In the genomic region with DNA sequence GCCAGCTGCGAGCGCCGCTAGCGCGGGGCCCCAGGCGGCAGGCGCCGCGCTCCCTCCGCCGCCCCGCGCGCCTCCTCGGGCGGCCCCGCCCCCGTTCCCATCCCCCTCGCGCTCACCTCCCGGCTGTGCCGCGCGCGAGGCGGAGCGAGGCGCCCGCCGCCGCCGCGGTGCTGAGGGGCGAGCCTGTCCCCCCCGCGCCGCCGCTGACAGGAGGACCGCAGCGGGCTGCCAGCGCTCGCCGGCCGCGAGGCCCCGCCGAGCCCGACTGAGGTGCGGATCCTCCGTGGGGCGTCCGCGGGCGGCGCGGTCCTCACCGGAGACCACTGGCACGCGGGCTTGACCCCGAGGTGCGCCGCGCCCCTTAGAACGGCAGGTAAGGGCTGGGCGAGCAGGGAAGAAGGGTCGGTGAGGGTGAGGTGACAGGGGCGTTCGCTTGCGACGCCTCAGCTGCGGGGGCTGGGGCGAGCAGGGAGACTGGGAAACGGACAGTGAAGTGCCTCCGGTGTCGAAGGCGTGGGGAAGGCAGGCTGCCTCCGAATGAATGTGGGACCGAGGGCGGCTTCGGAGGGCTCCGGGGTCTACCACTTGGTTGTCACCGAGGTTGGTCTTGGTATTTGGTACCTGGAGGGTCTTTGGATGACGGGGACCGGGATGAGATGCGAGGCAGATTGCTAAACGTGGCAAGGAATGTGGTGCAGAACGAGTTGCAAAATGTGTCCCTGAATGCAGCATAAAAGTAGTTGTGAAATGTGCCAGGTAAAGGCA, we compare ENCODE assay signal across 8 mouse cellular contexts. TPM values are rescaled to one million over a fixed set of nuclear protein-coding genes. Genes with fewer than 3 reads are reported as not detected.
DNase-seq lines count a peak whose midpoint lies in the region; ATAC-seq and TF ChIP-seq lines count a peak whose summit lies in the region.

A gene (plus strand): TSS at position 110 of the 765 bp plus-strand sequence.

- DNase-seq in CD8-positive naive resting alpha-beta T cell, adult 2 months (ENCODE audit: low read depth in 2 of 2, low spot score in 2 of 2), result peak; percentile 30 to 36
- DNase-seq in adrenal gland, postnatal 25 days, result peak; percentile 69
- peak; percentile 14 to 48 for DNase-seq in heart, adult 9 months (ENCODE audit: low spot score in 2 of 2)
- peak; percentile 52 for DNase-seq in liver, adult 2 months (ENCODE audit: extremely low read depth, low read depth, low spot score)
- peak; percentile 70 for DNase-seq in naive thymus-derived CD4-positive, alpha-beta T cell, adult 2 months (ENCODE audit: low read depth)
- peak; percentile 51 for DNase-seq in urinary bladder, adult 2 months (ENCODE audit: low spot score)

- H3K4me2 ChIP-seq in embryonic facial prominence, embryonic 15.5 days (replicated peaks), result peak within 1 kb of the TSS; percentile 78
- peak within 1 kb of the TSS; percentile 93 for H3K4me2 ChIP-seq in kidney, embryonic 14.5 days (replicated peaks; ENCODE audit: low read depth, low read length)

- H3K4me1 ChIP-seq in embryonic facial prominence, embryonic 15.5 days, result peaks cover 3% of the 10 kb centered on the region; the same call in 1 of the 2 replicates
- H3K4me1 ChIP-seq in kidney, embryonic 14.5 days (ENCODE audit: control insufficient read depth, insufficient read depth, low read length), result peaks cover 4% of the 10 kb centered on the region; the same call in 1 of the 2 replicates
- no peaks in the 10 kb centered on the region; the same call in 1 of the 2 replicates for H3K4me1 ChIP-seq in liver, adult 2 months (ENCODE audit: control insufficient read depth, insufficient read depth, low read length)

- under 1% methylated on average over 77 of the region's 87 CpGs for WGBS in embryonic facial prominence, embryonic 15.5 days
- WGBS in kidney, embryonic 14.5 days, result under 1% methylated on average over 55 of the region's 87 CpGs
- 2% methylated on average over 86 of the region's 87 CpGs for WGBS in liver, adult 2 months

- TF ChIP-seq POLR2A in liver, adult 2 months (IDR thresholded peaks at IDR 0.05; ENCODE audit: extremely low read depth, insufficient read depth, low read length), result no peak

- H3K27me3 ChIP-seq in embryonic facial prominence, embryonic 15.5 days, result no peaks in the 10 kb centered on the region
- no peaks in the 10 kb centered on the region for H3K27me3 ChIP-seq in kidney, embryonic 14.5 days (ENCODE audit: control insufficient read depth, insufficient read depth, low read length)
- H3K27me3 ChIP-seq in liver, adult 2 months (ENCODE audit: control insufficient read depth, insufficient read depth, low read length), result no peaks in the 10 kb centered on the region

- H3K79me2 ChIP-seq in liver, adult 2 months (ENCODE audit: control insufficient read depth, insufficient read depth, low read length), result 0 out of 2 replicates have a peak, but pooled peaks cover 3% of the 10 kb centered on the region

- no peak for TF ChIP-seq CTCF in liver, adult 2 months (IDR thresholded peaks at IDR 0.05; ENCODE audit: low read depth, low read length)

- peak within 1 kb of the TSS; percentile 85 for H3K9ac ChIP-seq in embryonic facial prominence, embryonic 15.5 days
- H3K9ac ChIP-seq in kidney, embryonic 14.5 days (ENCODE audit: low read depth, low read length), result peak within 1 kb of the TSS; percentile 90
- H3K9ac ChIP-seq in liver, adult 2 months (ENCODE audit: low read depth, low read length), result peak within 1 kb of the TSS; percentile 85

- H3K4me3 ChIP-seq in embryonic facial prominence, embryonic 15.5 days (replicated peaks), result peak within 1 kb of the TSS; percentile 86
- H3K4me3 ChIP-seq in kidney, embryonic 14.5 days (ENCODE audit: low read length), result peak within 1 kb of the TSS; percentile 93
- H3K4me3 ChIP-seq in liver, adult 2 months (ENCODE audit: insufficient read depth, low read depth, low read length), result peak within 1 kb of the TSS; percentile 79

- H3K27ac ChIP-seq in embryonic facial prominence, embryonic 15.5 days (replicated peaks), result peak within 1 kb of the TSS; percentile 88
- H3K27ac ChIP-seq in kidney, embryonic 14.5 days (ENCODE audit: low read depth, low read length), result peak within 1 kb of the TSS; percentile 84
- H3K27ac ChIP-seq in liver, adult 2 months (replicated peaks; ENCODE audit: insufficient read depth, low read depth, low read length), result peak within 1 kb of the TSS; percentile 70

- no peaks in the 10 kb centered on the region for H3K9me3 ChIP-seq in embryonic facial prominence, embryonic 15.5 days (replicated peaks)
- no peaks in the 10 kb centered on the region for H3K9me3 ChIP-seq in kidney, embryonic 14.5 days (ENCODE audit: control insufficient read depth, low read length)

- no peaks in the 10 kb centered on the region for H3K36me3 ChIP-seq in embryonic facial prominence, embryonic 15.5 days
- H3K36me3 ChIP-seq in kidney, embryonic 14.5 days (ENCODE audit: control insufficient read depth, insufficient read depth, low read length), result no peaks in the 10 kb centered on the region
- no peaks in the 10 kb centered on the region for H3K36me3 ChIP-seq in liver, adult 2 months (ENCODE audit: control insufficient read depth, insufficient read depth, low read length)

- ATAC-seq in embryonic facial prominence, embryonic 15.5 days (ENCODE audit: insufficient number of reproducible peaks, low FRiP score, low TSS enrichment, low read depth), result peak; percentile 78
- peak; percentile 65 for ATAC-seq in kidney, embryonic 14.5 days (ENCODE audit: low FRiP score, low TSS enrichment)

RNA-seq across cellular contexts. Expression of the gene that starts here (rescaled TPM):
- total RNA-seq in adrenal gland, postnatal 25 days (2021), result 11.0 and 22.7 TPM in 2 replicates
- 12.7 and 13.0 TPM in 2 replicates for polyA plus RNA-seq in embryonic facial prominence, embryonic 15.5 days (2015; fragmentation: Nextera tagmentation; extraction: Ambion mirVana)
- polyA plus RNA-seq in kidney, embryonic 14.5 days (2014; fragmentation: Nextera tagmentation; extraction: Ambion mirVana), result 9.1 and 10.7 TPM in 2 replicates
- total RNA-seq in liver, adult 2 months (2014; rRNA removed), result 2.4 and 2.8 TPM in 2 replicates
- polyA plus RNA-seq in liver, adult 2 months (2012; rRNA removed), result 0.97 and 1.0 TPM in 2 replicates
- 4.6 and 5.7 TPM in 2 replicates for polyA plus RNA-seq in urinary bladder, adult 2 months (2012; rRNA removed)

Comparison
In these comparisons a context has a peak if more than half of its experiments do, and no peak if none do; other contexts are left out.
1. Peak in every context shown above with its lines: DNase-seq, ATAC-seq, H3K4me3 ChIP-seq and H3K27ac ChIP-seq.